In the genomic region with DNA sequence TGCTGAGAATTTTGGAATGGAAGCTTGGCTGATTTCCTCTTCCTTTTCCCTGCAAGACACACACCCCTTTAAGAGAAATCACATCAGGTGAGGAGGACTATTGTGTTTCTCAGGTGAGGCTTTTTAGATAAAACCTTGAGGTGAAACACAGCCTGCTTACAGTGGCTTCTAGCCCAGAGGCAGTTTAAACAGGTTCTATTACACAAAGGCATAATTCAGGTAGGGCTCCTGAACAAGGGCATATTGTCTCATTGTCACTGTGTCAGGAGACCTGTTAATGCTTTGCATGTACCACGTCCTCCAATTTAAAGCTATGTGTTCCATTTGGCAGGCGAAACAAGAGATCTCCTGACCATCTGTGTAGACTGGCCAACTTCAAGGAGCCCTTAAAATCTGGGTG, we compare ENCODE assay signal across 22 mouse cellular contexts.
"Had no signal": no experiment of that assay in that cellular context is flagged by ENCODE, and none has a peak within 500 bp of the region (broad histone marks: within the 10 kb centered on the region; RNA-seq: fewer than 3 reads in every experiment).

No protein-coding gene starts in this region.

- H3K27ac ChIP-seq: liver, embryonic 15.5 days; lung, embryonic 15.5 days; macrophage; midbrain, embryonic 13.5 days; neural tube, embryonic 13.5 days; neural tube, embryonic 15.5 days had no signal

- H3K4me3 ChIP-seq: liver, embryonic 15.5 days; lung, embryonic 15.5 days; megakaryocyte, embryonic 14.5 days; midbrain, embryonic 13.5 days; myocyte; neural tube, embryonic 13.5 days; neural tube, embryonic 15.5 days had no signal

- H3K9me3 ChIP-seq: liver, embryonic 15.5 days; lung, embryonic 15.5 days; megakaryocyte, embryonic 14.5 days; midbrain, embryonic 13.5 days; neural tube, embryonic 13.5 days; neural tube, embryonic 15.5 days had no signal

- H3K9ac ChIP-seq: liver, embryonic 15.5 days; liver, postnatal 0 days; lung, embryonic 15.5 days; midbrain, embryonic 13.5 days; neural tube, embryonic 13.5 days; neural tube, embryonic 15.5 days had no signal

- ATAC-seq: liver, postnatal 0 days; lung, postnatal 0 days; midbrain, embryonic 13.5 days; midbrain, embryonic 16.5 days had no signal

- H3K4me2 ChIP-seq: liver, embryonic 15.5 days; lung, embryonic 15.5 days; midbrain, embryonic 11.5 days; midbrain, embryonic 13.5 days; neural tube, embryonic 13.5 days; neural tube, embryonic 15.5 days had no signal

- H3K27me3 ChIP-seq: lung, embryonic 15.5 days; midbrain, embryonic 13.5 days; neural tube, embryonic 13.5 days; neural tube, embryonic 15.5 days had no signal

- H3K4me1 ChIP-seq: liver, embryonic 15.5 days; lung, embryonic 15.5 days; midbrain, embryonic 13.5 days; neural tube, embryonic 13.5 days; neural tube, embryonic 15.5 days had no signal

- H3K36me3 ChIP-seq: liver, embryonic 15.5 days; lung, embryonic 15.5 days; midbrain, embryonic 13.5 days; neural tube, embryonic 13.5 days; neural tube, embryonic 15.5 days had no signal

- DNase-seq: liver, postnatal 0 days; lung, adult 2 months; lung, postnatal 14 days; lung, postnatal 36 days; right cerebral cortex, adult 18-20 months; right cerebral cortex, postnatal 25 days; right cerebral cortex, postnatal 4 days; spleen, adult 18-20 months; thymus, adult 2 months; thymus, postnatal 25 days; thymus, postnatal 4 days had no signal
